Mouse (Mus musculus) bone marrow macrophage, adult 2 months (primary cell): ENCODE data around the gene Paqr3. TPM values are rescaled to one million over a fixed set of nuclear protein-coding genes. Genes with fewer than 3 reads are reported as not detected.

Experiments used
- H3K27ac ChIP-seq: 2 replicates; pipeline ENCODE4 v1.5.1; 2012; ENCODE audit warnings: low read depth, low read length; ENCODE audit not compliant: insufficient read depth
- H3K4me1 ChIP-seq: 2 replicates; pipeline ENCODE4 v1.6.1; 2012; ENCODE audit warnings: low read length; ENCODE audit not compliant: control insufficient read depth, insufficient read depth
- H3K4me3 ChIP-seq: 2 replicates; pipeline ENCODE4 v1.5.1; 2012; ENCODE audit warnings: mild to moderate bottlenecking, low read length, moderate library complexity; ENCODE audit not compliant: insufficient read depth
- CTCF ChIP-seq: IDR thresholded peaks from 2 replicates; pipeline ENCODE4 v1.5.1; 2012; ENCODE audit warnings: low read depth, mild to moderate bottlenecking, low read length, moderate library complexity
- POLR2A ChIP-seq: IDR thresholded peaks from 2 replicates; pipeline ENCODE4 v1.6.1; 2012; ENCODE audit warnings: mild to moderate bottlenecking, low read depth, low read length, borderline replicate concordance
- polyA plus RNA-seq: library from polyadenylated mRNA; stranded (reverse); fragments of >200 nt; gene quantifications from 2 replicates; pipeline ENCODE4 v1.2.4, GENCODE M21; 2012; ENCODE audit not compliant: missing spikeins, insufficient read depth, insufficient read length

The Paqr3 gene
- polyA plus RNA-seq, result 2.4 and 3.5 TPM in 2 replicates

- no peak within 1 kb of the TSS for H3K27ac ChIP-seq
Measured at GRCm38 (mm10) chr5:97111207-97111910, at the start of gene Paqr3. Gene Paqr3, minus strand, starts transcription at chr5:97111596.

GRCm38 (mm10) chr5:97154688-97155087 is 43.3 kb upstream of the Paqr3 start:
- Histone ChIP-seq H3K27ac (no peak overlapping the region), H3K4me3 (no peak overlapping the region), H3K4me1 (no peaks in the 10 kb centered on the region)
- TF ChIP-seq CTCF (no peak), POLR2A (no peak)

More at GRCm38 (mm10) chr5:97111207-97111910, at the start of gene Paqr3:
- no peak for TF ChIP-seq CTCF
- no peak for TF ChIP-seq POLR2A
- Histone ChIP-seq H3K4me1 (peaks cover 10% of the 10 kb centered on the region), H3K4me3 (peak within 1 kb of the TSS; percentile 73)

GRCm38 (mm10) chr5:97135331-97135730 is 23.9 kb upstream of the Paqr3 start:
- Histone ChIP-seq H3K4me3 (no peak overlapping the region), H3K27ac (no peak overlapping the region), H3K4me1 (no peaks in the 10 kb centered on the region)
- no peak for TF ChIP-seq CTCF
- no peak for TF ChIP-seq POLR2A

- Histone ChIP-seq H3K27ac (no peak overlapping the region), H3K4me1 (no peaks in the 10 kb centered on the region), H3K4me3 (no peak overlapping the region)
- TF ChIP-seq CTCF (no peak), POLR2A (no peak)
Measured at GRCm38 (mm10) chr5:97129589-97129988, 18.2 kb upstream of the Paqr3 start.

- Histone ChIP-seq H3K27ac (no peak overlapping the region), H3K4me1 (no peaks in the 10 kb centered on the region), H3K4me3 (no peak overlapping the region)
- TF ChIP-seq CTCF, result peak; percentile 50; the same call in 1 of the 2 replicates
- no peak for TF ChIP-seq POLR2A
Measured at GRCm38 (mm10) chr5:97128242-97129226, 17.1 kb upstream of the Paqr3 start.

GRCm38 (mm10) chr5:97127284-97127683 is 15.9 kb upstream of the Paqr3 start:
- Histone ChIP-seq H3K4me3 (no peak overlapping the region), H3K4me1 (no peaks in the 10 kb centered on the region), H3K27ac (no peak overlapping the region)
- no peak for TF ChIP-seq POLR2A
- no peak for TF ChIP-seq CTCF

- no peak overlapping the region for H3K4me3 ChIP-seq
- no peak overlapping the region for H3K27ac ChIP-seq
- no peaks in the 10 kb centered on the region for H3K4me1 ChIP-seq
- no peak for TF ChIP-seq POLR2A
- TF ChIP-seq CTCF, result peak; percentile 88
Measured at GRCm38 (mm10) chr5:97126005-97126404, 14.6 kb upstream of the Paqr3 start.

- Histone ChIP-seq H3K4me1 (no peaks in the 10 kb centered on the region), H3K27ac (no peak overlapping the region), H3K4me3 (no peak overlapping the region)
- TF ChIP-seq CTCF (no peak), POLR2A (no peak)
Measured at GRCm38 (mm10) chr5:97125459-97125970, 14.1 kb upstream of the Paqr3 start.

- no peak overlapping the region for H3K4me3 ChIP-seq
- no peak overlapping the region for H3K27ac ChIP-seq
- H3K4me1 ChIP-seq, result no peaks in the 10 kb centered on the region
- TF ChIP-seq POLR2A (no peak), CTCF (no peak)
Measured at GRCm38 (mm10) chr5:97124977-97125376, 13.6 kb upstream of the Paqr3 start.

- Histone ChIP-seq H3K4me3 (peak overlapping the region; percentile 73), H3K4me1 (peaks cover 10% of the 10 kb centered on the region), H3K27ac (no peak overlapping the region)
- no peak for TF ChIP-seq CTCF
- no peak for TF ChIP-seq POLR2A
Measured at GRCm38 (mm10) chr5:97110697-97111096, 699 bp downstream of the Paqr3 start.
